Mouse (Mus musculus) liver, adult 2 months (tissue): ENCODE measurements around the gene Evx2.

ENCODE experiments used
- CTCF ChIP-seq: fragments of 200-500 bp; IDR thresholded peaks from 2 replicates; pipeline ENCODE4 v1.5.1; 2011; ENCODE audit warnings: low read depth, low read length, control low read depth
- POLR2A ChIP-seq: fragments of 200-500 bp; IDR thresholded peaks from 2 replicates; pipeline ENCODE4 v1.6.1; 2011; ENCODE audit warnings: low read length, control low read depth; ENCODE audit not compliant: insufficient read depth; ENCODE audit errors: extremely low read depth

GRCm38 (mm10) chr2:74707599-74707998 lies 48.2 kb upstream of the Evx2 start:
- TF ChIP-seq CTCF (no peak), POLR2A (no peak)
